Mouse (Mus musculus) midbrain, embryonic 13.5 days (tissue): ENCODE results near the gene Pex11b. TPM values are rescaled to one million over a fixed set of nuclear protein-coding genes. Genes with fewer than 3 reads are reported as not detected.
A peak's percentile ranks its signal among the peaks of the same experiment; 100 is the strongest.
"Not testable (repeated sequence)": the region's sequence is repeated elsewhere in the genome, so short reads cannot be mapped to it uniquely, and the experiment has no call there.

ENCODE experiments used
- ATAC-seq: fragments of 200-750 bp; cut with Nextera tagmentation; 2 replicates; pipeline ENCODE4 v1.8.0; 2017; ENCODE audit warnings: mild to moderate bottlenecking, moderate TSS enrichment, moderate library complexity
- H3K27ac ChIP-seq: fragments of 300-500 bp; sonication (generic); 2 replicates; pipeline ENCODE4 v1.5.1; 2015; ENCODE audit warnings: inconsistent platforms, mild to moderate bottlenecking, moderate library complexity
- H3K27me3 ChIP-seq: fragments of 300-500 bp; sonication (generic); 2 replicates; pipeline ENCODE4 v1.6.1; 2015; ENCODE audit warnings: mild to moderate bottlenecking, inconsistent platforms
- H3K36me3 ChIP-seq: fragments of 300-500 bp; sonication (generic); 2 replicates; pipeline ENCODE4 v1.6.1; 2015; ENCODE audit warnings: mild to moderate bottlenecking, inconsistent platforms
- H3K4me1 ChIP-seq: fragments of 300-500 bp; sonication (generic); replicated peaks from 2 replicates; pipeline ENCODE4 v1.6.1; 2015; ENCODE audit warnings: inconsistent platforms
- H3K4me2 ChIP-seq: fragments of 300-500 bp; sonication (generic); replicated peaks from 2 replicates; pipeline ENCODE4 v1.6.1; 2015; ENCODE audit warnings: moderate library complexity, mild to moderate bottlenecking, inconsistent platforms
- H3K4me3 ChIP-seq: fragments of 300-500 bp; sonication (generic); replicated peaks from 2 replicates; pipeline ENCODE4 v1.5.1; 2015; ENCODE audit warnings: mild to moderate bottlenecking, inconsistent platforms
- H3K9ac ChIP-seq: fragments of 300-500 bp; sonication (generic); replicated peaks from 2 replicates; pipeline ENCODE4 v1.6.1; 2015; ENCODE audit warnings: mild to moderate bottlenecking, inconsistent platforms
- H3K9me3 ChIP-seq: fragments of 300-500 bp; sonication (generic); 2 replicates; pipeline ENCODE4 v1.6.1; 2016; ENCODE audit warnings: mild to moderate bottlenecking, inconsistent platforms
- WGBS: fragments of 180-500 bp; shearing (Covaris S2); methylation state at CpG from one replicate; pipeline ENCODE4 v1.1.7; 2015; 5-methylcytosine and 5-hydroxymethylcytosine counted together
- polyA plus RNA-seq: library from polyadenylated mRNA; unstranded; fragments of >200 nt; fragmentation: Nextera tagmentation; extraction: Ambion mirVana; gene quantifications from 2 replicates; pipeline ENCODE4 v1.2.1, GENCODE M21; 2015

Pex11b gene
- polyA plus RNA-seq, 1 experiment from 2014 or later, result 52.0 TPM

- ATAC-seq, H3K9me3 ChIP-seq, H3K4me3 ChIP-seq, H3K36me3 ChIP-seq, H3K27me3 ChIP-seq, H3K9ac ChIP-seq, H3K27ac ChIP-seq, H3K4me2 ChIP-seq: not testable (repeated sequence)
- WGBS, result 92% methylated on average over 7 of the region's 7 CpGs
- H3K4me1 ChIP-seq, result peaks cover 21% of the 10 kb centered on the region
Measured at GRCm38 (mm10) chr3:96665732-96666363, 30.7 kb downstream of the Pex11b start.

- Histone ChIP-seq H3K27me3 (peaks cover 17% of the 10 kb centered on the region), H3K9me3 (no peaks in the 10 kb centered on the region), H3K4me3 (no peak overlapping the region), H3K27ac (no peak overlapping the region), H3K4me2 (no peak overlapping the region), H3K9ac (no peak overlapping the region), H3K4me1 (peaks cover 21% of the 10 kb centered on the region), H3K36me3 (no peaks in the 10 kb centered on the region)
- ATAC-seq, result no peak
- WGBS, result 95% methylated on average over 5 of the region's 5 CpGs
Measured at GRCm38 (mm10) chr3:96666916-96667315, 31.7 kb downstream of the Pex11b start.

- WGBS, result 38% methylated on average over 1 of the region's 1 CpGs
- no peak for ATAC-seq
- H3K27me3 ChIP-seq, result peaks cover 17% of the 10 kb centered on the region
Measured at GRCm38 (mm10) chr3:96667316-96667715, 32.1 kb downstream of the Pex11b start.

GRCm38 (mm10) chr3:96668424-96669067, 33.4 kb downstream of the Pex11b start:
- no peak overlapping the region for H3K4me2 ChIP-seq
- H3K27ac ChIP-seq, result no peak overlapping the region
- peaks cover 13% of the 10 kb centered on the region for H3K4me1 ChIP-seq
- peaks cover 17% of the 10 kb centered on the region for H3K27me3 ChIP-seq
- H3K9ac ChIP-seq, result no peak overlapping the region
- no peak overlapping the region for H3K4me3 ChIP-seq
- ATAC-seq, result no peak
- H3K36me3 ChIP-seq, result no peaks in the 10 kb centered on the region
- WGBS, result 92% methylated on average over 5 of the region's 5 CpGs
- H3K9me3 ChIP-seq, result no peaks in the 10 kb centered on the region

More at GRCm38 (mm10) chr3:96667316-96667715, 32.1 kb downstream of the Pex11b start:
- Histone ChIP-seq H3K27ac (no peak overlapping the region), H3K9me3 (no peaks in the 10 kb centered on the region), H3K4me3 (no peak overlapping the region), H3K4me1 (peaks cover 21% of the 10 kb centered on the region), H3K9ac (no peak overlapping the region), H3K36me3 (no peaks in the 10 kb centered on the region), H3K4me2 (no peak overlapping the region)

- peak; percentile 95 for ATAC-seq
- no peak within 1 kb of the TSS for H3K27ac ChIP-seq
- H3K9ac ChIP-seq, result peak within 1 kb of the TSS; percentile 52; the same call in 1 of the 2 replicates
- H3K27me3 ChIP-seq, result peaks cover 14% of the 10 kb centered on the region
- 5% methylated on average over 35 of the region's 35 CpGs for WGBS
- peak within 1 kb of the TSS; percentile 68 for H3K4me2 ChIP-seq
- H3K4me1 ChIP-seq, result peaks cover 9% of the 10 kb centered on the region; the same call in 1 of the 2 replicates
- no peaks in the 10 kb centered on the region for H3K36me3 ChIP-seq
- H3K9me3 ChIP-seq, result no peaks in the 10 kb centered on the region
- H3K4me3 ChIP-seq, result peak within 1 kb of the TSS; percentile 46
Measured at GRCm38 (mm10) chr3:96669727-96670468, 34.7 kb downstream of the Pex11b start, which contains the start of gene Ankrd35. TSS of gene Ankrd35 (plus strand) at chr3:96670131.

- H3K4me2 ChIP-seq, result no peak overlapping the region
- no peaks in the 10 kb centered on the region for H3K9me3 ChIP-seq
- peaks cover 14% of the 10 kb centered on the region for H3K27me3 ChIP-seq
- no peak overlapping the region for H3K4me3 ChIP-seq
- H3K9ac ChIP-seq, result no peak overlapping the region
- H3K27ac ChIP-seq, result no peak overlapping the region
- ATAC-seq, result no peak
- WGBS, result 94% methylated on average over 5 of the region's 5 CpGs
- H3K4me1 ChIP-seq, result peaks cover 9% of the 10 kb centered on the region; the same call in 1 of the 2 replicates
- no peaks in the 10 kb centered on the region for H3K36me3 ChIP-seq
Measured at GRCm38 (mm10) chr3:96671519-96671918, 36.3 kb downstream of the Pex11b start.

GRCm38 (mm10) chr3:96673514-96673913, 38.3 kb downstream of the Pex11b start:
- H3K9me3 ChIP-seq, result no peaks in the 10 kb centered on the region
- no peak overlapping the region for H3K4me3 ChIP-seq
- peaks cover 18% of the 10 kb centered on the region for H3K27me3 ChIP-seq
- H3K36me3 ChIP-seq, result no peaks in the 10 kb centered on the region
- H3K27ac ChIP-seq, result no peak overlapping the region
- no peak overlapping the region for H3K4me2 ChIP-seq
- peaks cover 9% of the 10 kb centered on the region; the same call in 1 of the 2 replicates for H3K4me1 ChIP-seq
- H3K9ac ChIP-seq, result no peak overlapping the region
- no peak for ATAC-seq
- 69% methylated on average over 4 of the region's 4 CpGs for WGBS

- ATAC-seq, result no peak
- H3K4me1 ChIP-seq, result peaks cover 9% of the 10 kb centered on the region; the same call in 1 of the 2 replicates
- H3K4me3 ChIP-seq, result no peak overlapping the region
- H3K4me2 ChIP-seq, result no peak overlapping the region
- H3K9me3 ChIP-seq, result no peaks in the 10 kb centered on the region
- H3K27ac ChIP-seq, result no peak overlapping the region
- 70% methylated on average over 8 of the region's 8 CpGs for WGBS
- peaks cover 18% of the 10 kb centered on the region for H3K27me3 ChIP-seq
- H3K36me3 ChIP-seq, result no peaks in the 10 kb centered on the region
- no peak overlapping the region for H3K9ac ChIP-seq
Measured at GRCm38 (mm10) chr3:96674442-96674841, 39.3 kb downstream of the Pex11b start.

GRCm38 (mm10) chr3:96675171-96675570, 40.0 kb downstream of the Pex11b start:
- ATAC-seq, result no peak
- Histone ChIP-seq H3K9me3 (no peaks in the 10 kb centered on the region), H3K4me3 (no peak overlapping the region), H3K36me3 (no peaks in the 10 kb centered on the region), H3K9ac (no peak overlapping the region), H3K4me1 (peaks cover 5% of the 10 kb centered on the region), H3K27ac (no peak overlapping the region), H3K4me2 (no peak overlapping the region), H3K27me3 (peaks cover 18% of the 10 kb centered on the region)
- WGBS, result 84% methylated on average over 3 of the region's 3 CpGs

GRCm38 (mm10) chr3:96675690-96676089, 40.5 kb downstream of the Pex11b start:
- Histone ChIP-seq H3K27ac (no peak overlapping the region), H3K9ac (no peak overlapping the region), H3K27me3 (peaks cover 14% of the 10 kb centered on the region), H3K4me3 (no peak overlapping the region), H3K4me1 (peaks cover 6% of the 10 kb centered on the region; the same call in 1 of the 2 replicates), H3K36me3 (no peaks in the 10 kb centered on the region), H3K4me2 (no peak overlapping the region), H3K9me3 (no peaks in the 10 kb centered on the region)
- WGBS, result 33% methylated on average over 3 of the region's 3 CpGs
- no peak for ATAC-seq

- Histone ChIP-seq H3K9me3 (no peaks in the 10 kb centered on the region), H3K4me2 (no peak overlapping the region), H3K4me1 (peaks cover 6% of the 10 kb centered on the region; the same call in 1 of the 2 replicates), H3K27me3 (0 out of 2 replicates have a peak, but pooled peaks cover 3% of the 10 kb centered on the region), H3K9ac (no peak overlapping the region), H3K4me3 (no peak overlapping the region), H3K27ac (no peak overlapping the region), H3K36me3 (no peaks in the 10 kb centered on the region)
- 63% methylated on average over 7 of the region's 7 CpGs for WGBS
- no peak for ATAC-seq
Measured at GRCm38 (mm10) chr3:96678456-96678855, 43.3 kb downstream of the Pex11b start.

GRCm38 (mm10) chr3:96679159-96679674, 44.0 kb downstream of the Pex11b start:
- ATAC-seq, result no peak

More at GRCm38 (mm10) chr3:96679159-96679674, 44.0 kb downstream of the Pex11b start:
- Histone ChIP-seq H3K9ac (no peak overlapping the region), H3K36me3 (no peaks in the 10 kb centered on the region), H3K9me3 (no peaks in the 10 kb centered on the region), H3K4me3 (no peak overlapping the region), H3K4me1 (peaks cover 6% of the 10 kb centered on the region; the same call in 1 of the 2 replicates), H3K27me3 (peaks cover 9% of the 10 kb centered on the region), H3K27ac (no peak overlapping the region), H3K4me2 (no peak overlapping the region)
- WGBS, result 17% methylated on average over 5 of the region's 5 CpGs
